Mouse (Mus musculus) left cerebral cortex, adult 2 months (tissue): ENCODE results near the gene Vkorc1. TPM values are rescaled to one million over a fixed set of nuclear protein-coding genes. Genes with fewer than 3 reads are reported as not detected.
A peak's percentile ranks its signal among the peaks of the same experiment; 100 is the strongest.

Experiments used
- DNase-seq, 2 experiments: peaks; one replicate each; pipeline ENCODE4 v3.0.0; 2021 to 2022; ENCODE audit warnings: low spot score in 2 of 2, mixed read lengths in 1 of 2; ENCODE audit errors: extremely low spot score in 1 of 2
- H3K27ac ChIP-seq: fragments of 200-600 bp; 2 replicates; pipeline ENCODE4 v1.8.1; 2022
- H3K4me3 ChIP-seq: fragments of 200-600 bp; 2 replicates; pipeline ENCODE4 v1.8.1; 2022
- CTCF ChIP-seq: fragments of 200-600 bp; IDR thresholded peaks from 2 replicates; pipeline ENCODE4 v1.8.1; 2022; ENCODE audit warnings: antibody characterized with exemption, mild to moderate bottlenecking, moderate library complexity
- intact Hi-C: fragments of 180-260 bp; cut with DNase I; formaldehyde crosslinking; loops from one replicate; pipeline ENCODE4 v1.15.1; 2025
- total RNA-seq, 2 experiments: library from RNA; stranded (reverse); gene quantifications; 2 replicates each; pipeline ENCODE4 v1.2.3; 2021

The Vkorc1 gene
- total RNA-seq, 2 experiments from 2014 or later, result 22.0 to 23.4 TPM

DNA sequence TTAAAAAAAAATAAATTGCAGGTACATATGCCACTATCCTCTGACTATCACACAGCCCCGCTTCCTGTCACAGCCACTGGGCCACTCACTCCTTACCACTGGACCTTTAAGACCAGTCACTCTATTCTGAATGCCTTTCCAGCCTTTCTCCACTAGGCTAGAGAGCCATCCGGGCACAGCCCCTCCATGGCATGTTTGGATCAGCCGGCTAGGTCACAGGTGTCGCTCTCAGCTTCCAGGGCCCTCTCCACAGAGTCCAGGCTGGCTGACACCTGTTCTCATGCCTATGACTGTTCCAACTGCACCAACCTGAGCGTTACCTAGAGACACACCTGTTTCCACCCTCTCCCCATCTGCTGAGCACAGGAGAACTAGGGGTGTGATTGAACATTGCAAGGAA is 33.2 kb upstream of the Vkorc1 start:
- Histone ChIP-seq H3K27ac (no peak overlapping the region), H3K4me3 (no peak overlapping the region)
- no peak; the same call in 1 of the 2 replicates for TF ChIP-seq CTCF
- intact Hi-C loops, result no loop called here
- no peak for DNase-seq

DNA sequence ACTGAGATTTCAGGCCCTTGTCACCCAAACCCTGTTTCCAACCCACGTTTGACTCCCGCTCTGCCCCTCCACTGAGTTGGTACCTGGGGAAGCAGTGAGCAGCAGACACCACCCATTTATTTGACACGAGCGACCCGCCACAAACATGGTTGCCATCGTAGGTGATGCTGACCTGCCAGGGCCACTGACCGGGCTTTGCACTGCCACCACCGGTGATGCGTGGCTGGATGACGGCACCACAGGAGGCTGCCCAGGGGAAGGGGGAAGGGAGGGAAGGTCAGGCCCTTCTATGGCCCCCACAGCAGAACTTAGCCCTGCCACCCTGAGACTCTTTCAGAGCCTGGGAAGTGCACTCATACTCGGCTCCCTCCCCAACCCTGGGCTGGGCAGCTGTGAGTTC is 32.3 kb upstream of the Vkorc1 start:
- intact Hi-C loops, result no loop called here
- TF ChIP-seq CTCF, result no peak
- H3K4me3 ChIP-seq, result no peak overlapping the region
- DNase-seq, result no peak
- H3K27ac ChIP-seq, result no peak overlapping the region

DNA sequence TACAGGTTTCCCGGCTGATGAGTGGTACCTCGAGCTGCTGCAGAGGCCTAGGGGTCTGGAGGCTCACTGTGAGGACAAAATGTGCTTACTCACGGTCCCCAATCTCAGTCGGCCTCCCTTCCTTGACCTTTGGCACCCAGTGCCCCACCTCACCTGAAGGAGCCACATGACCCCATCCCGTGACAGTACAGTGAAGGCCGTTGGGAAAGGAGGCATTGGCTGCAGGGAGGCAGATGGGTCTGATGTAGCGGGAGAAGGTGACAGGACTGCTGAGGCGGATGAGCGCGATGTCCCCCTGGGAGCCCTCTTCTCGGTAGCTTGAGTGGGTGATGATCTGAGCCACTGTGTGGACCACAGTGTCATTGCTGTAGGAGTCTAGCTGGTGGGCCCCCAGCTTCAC is 31.4 kb upstream of the Vkorc1 start:
- intact Hi-C loops, result no loop called here
- Histone ChIP-seq H3K4me3 (no peak overlapping the region), H3K27ac (no peak overlapping the region)
- DNase-seq, result no peak
- TF ChIP-seq CTCF, result no peak

DNA sequence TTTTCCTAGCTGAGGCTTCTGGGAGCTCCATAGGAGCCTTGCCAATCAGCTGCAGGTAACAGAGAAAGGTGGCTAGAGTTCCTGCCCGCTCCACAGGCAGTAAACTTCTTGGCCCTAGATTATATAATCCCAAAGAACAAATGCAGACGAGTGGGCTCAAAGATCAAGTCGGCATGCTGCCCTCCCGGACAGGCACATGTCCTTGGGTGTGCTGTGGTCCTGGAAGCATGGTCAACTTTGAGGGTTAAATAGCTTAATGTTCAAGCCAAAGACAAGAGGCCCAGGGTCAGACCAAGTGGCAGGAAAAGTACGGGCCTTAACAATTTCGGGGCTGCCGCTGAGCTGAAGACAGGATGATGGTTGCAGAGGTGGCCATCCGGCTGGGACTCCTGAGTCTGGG is 30.6 kb upstream of the Vkorc1 start:
- Histone ChIP-seq H3K4me3 (no peak overlapping the region), H3K27ac (no peak overlapping the region)
- intact Hi-C loops, result no loop called here
- no peak for DNase-seq
- TF ChIP-seq CTCF, result no peak

DNA sequence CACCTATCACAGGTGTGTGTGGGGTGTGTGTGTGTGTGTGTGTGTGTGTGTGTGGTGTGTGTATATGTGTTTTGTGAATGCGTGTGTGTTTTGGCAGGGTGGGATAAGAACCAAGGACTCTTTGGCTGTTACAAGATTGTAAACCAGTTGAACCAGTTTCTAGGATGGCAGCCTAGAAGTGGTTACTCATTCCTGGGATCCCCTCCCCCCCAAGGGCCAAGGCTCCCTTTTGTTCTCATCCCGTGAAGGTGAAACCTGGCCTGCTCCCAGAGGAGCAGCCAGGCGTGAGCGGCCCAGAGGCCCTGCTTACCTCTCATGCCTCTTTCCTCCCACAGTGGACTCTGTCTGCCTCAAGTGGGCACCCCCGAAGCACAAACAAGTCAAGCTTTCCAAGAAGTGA is 29.8 kb upstream of the Vkorc1 start:
- Histone ChIP-seq H3K4me3 (no peak overlapping the region), H3K27ac (no peak overlapping the region)
- intact Hi-C loops, result no loop called here
- no peak for DNase-seq
- TF ChIP-seq CTCF, result no peak

GRCm38 (mm10) chr7:127923714-127924113 is 28.3 kb upstream of the Vkorc1 start:
- no peak for TF ChIP-seq CTCF
- no peak overlapping the region for H3K4me3 ChIP-seq
- intact Hi-C loops, result no loop called here
- no peak overlapping the region for H3K27ac ChIP-seq
- no peak for DNase-seq

DNA sequence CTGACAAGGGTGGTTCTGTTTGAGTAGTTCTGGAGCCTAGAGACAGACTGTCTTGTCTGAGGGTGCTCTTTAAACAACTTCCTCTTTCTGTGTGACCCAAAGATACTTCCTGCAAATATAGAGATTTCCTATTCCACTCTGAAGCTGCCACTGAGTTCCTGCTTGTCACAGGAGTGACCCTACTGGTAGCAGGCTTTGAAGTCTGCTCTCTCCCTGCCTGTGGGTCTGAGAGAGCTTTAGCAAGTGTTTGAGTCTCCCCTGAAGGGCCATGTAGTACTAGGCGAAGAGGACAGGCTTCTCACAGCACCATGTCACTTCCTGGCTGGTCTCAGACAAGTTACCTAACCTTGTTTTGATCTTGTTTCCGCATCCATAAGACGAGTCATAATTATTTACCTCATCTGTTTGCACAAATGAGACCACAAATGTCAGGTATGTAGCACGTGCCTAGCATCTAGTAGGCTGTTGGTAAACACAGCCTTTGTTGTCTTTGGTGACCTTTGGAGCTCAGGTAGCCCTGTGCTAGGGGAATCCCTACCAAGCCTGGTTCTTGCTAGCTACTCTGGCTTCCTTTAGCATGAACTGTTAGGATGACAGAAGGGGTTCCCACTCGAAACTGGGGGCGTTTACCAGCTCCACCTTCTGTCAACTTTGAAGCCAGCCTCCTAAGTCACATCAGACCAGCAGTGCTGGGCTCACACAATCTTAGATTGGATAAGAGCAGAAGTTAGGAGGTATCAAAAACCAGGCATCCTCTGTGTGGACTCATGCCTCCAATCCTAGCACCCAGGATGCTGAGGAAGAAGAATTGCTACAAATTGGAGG is 27.2 kb upstream of the Vkorc1 start:
- intact Hi-C loops, result no loop called here
- no peak for TF ChIP-seq CTCF
- no peak overlapping the region for H3K4me3 ChIP-seq
- peak overlapping the region; percentile 44 for H3K27ac ChIP-seq
- DNase-seq, result no peak

DNA sequence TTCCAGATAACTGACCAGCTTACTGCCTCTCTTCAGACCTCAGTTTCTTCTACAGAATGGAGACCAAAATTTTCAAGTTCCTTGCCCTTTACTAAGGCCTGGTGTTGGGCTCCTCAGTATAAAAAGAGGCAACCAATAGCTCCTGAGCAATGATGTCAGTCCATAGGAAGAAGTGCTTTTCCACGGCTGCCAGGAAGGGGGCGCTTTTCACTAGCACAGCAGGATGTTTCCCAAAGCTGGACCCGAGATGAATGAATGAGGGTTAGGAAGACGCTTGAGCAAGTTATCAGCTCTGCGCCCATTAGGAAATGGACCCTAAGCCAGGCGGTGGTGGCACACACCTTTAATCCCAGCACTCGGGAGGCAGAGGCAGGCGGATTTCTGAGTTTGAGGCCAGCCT is 26.1 kb upstream of the Vkorc1 start:
- Histone ChIP-seq H3K4me3 (no peak overlapping the region), H3K27ac (no peak overlapping the region)
- no peak for DNase-seq
- intact Hi-C loops, result no loop called here
- peak; percentile 43 for TF ChIP-seq CTCF

DNA sequence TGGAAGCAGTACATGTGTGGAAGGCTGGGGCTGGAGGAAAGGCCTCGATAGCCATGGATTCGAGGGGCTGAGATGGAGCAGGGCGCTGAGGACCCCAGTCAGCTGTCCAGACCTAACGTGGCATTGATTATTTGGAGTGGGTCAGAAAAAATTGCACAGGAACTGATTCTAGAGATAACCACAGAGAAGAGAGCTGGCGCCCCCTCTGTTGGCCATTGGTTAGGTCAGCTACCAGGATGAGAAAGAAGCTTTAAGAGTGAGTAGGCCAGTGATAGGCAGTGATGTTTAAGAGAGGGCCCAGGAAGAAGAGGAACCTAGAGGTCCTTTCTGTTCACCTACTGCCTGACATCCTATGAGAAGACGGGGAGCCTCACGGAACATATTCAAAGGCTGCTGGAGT is 23.9 kb upstream of the Vkorc1 start:
- peak; percentile 43 for TF ChIP-seq CTCF
- intact Hi-C loops, result no loop called here
- no peak for DNase-seq
- Histone ChIP-seq H3K27ac (no peak overlapping the region), H3K4me3 (no peak overlapping the region)

GRCm38 (mm10) chr7:127918203-127918602 is 22.8 kb upstream of the Vkorc1 start:
- Histone ChIP-seq H3K27ac (no peak overlapping the region), H3K4me3 (no peak overlapping the region)
- no peak for DNase-seq
- intact Hi-C loops, result no loop called here
- peak; percentile 56 for TF ChIP-seq CTCF

- no peak overlapping the region for H3K27ac ChIP-seq
- no peak for TF ChIP-seq CTCF
- DNase-seq, result no peak
- intact Hi-C loops, result no loop called here
- no peak overlapping the region for H3K4me3 ChIP-seq
Observed at GRCm38 (mm10) chr7:127915293-127915692, 19.9 kb upstream of the Vkorc1 start.

- Histone ChIP-seq H3K4me3 (peak overlapping the region; percentile 92), H3K27ac (peak overlapping the region; percentile 98)
- TF ChIP-seq CTCF, result no peak
- no peak for DNase-seq
- intact Hi-C loops, result loop anchor here (2.0 kb wide), 3 partner anchors 22 to 54 kb away; partner anchors contain the start of genes Fus, Zfp646 and Zfp668
Observed at GRCm38 (mm10) chr7:127912938-127913337, 17.5 kb upstream of the Vkorc1 start.
